Mouse (Mus musculus): ENCODE measurements at regions not wholly inside any gene's neighbourhood (a gene's known extent, or its start where the extent isn't known, plus 50 kb on each side); places are given as distances from the start of the nearest gene placed in this dataset.

- TF ChIP-seq CTCF (IDR thresholded peaks at IDR 0.05; ENCODE audit: borderline replicate concordance, control insufficient read depth, extremely low read depth, insufficient read depth, low read length, poor library complexity), result no peak
- TF ChIP-seq POLR2A (IDR thresholded peaks at IDR 0.05; ENCODE audit: control insufficient read depth, extremely low read depth, insufficient read depth, low read length, poor library complexity), result no peak
These were observed 121.0 kb upstream of the Slc22a23 start for GRCm38 (mm10) chr13:34465862-34466430.

All from thymus, adult 2 months (tissue).